In the genomic region with DNA sequence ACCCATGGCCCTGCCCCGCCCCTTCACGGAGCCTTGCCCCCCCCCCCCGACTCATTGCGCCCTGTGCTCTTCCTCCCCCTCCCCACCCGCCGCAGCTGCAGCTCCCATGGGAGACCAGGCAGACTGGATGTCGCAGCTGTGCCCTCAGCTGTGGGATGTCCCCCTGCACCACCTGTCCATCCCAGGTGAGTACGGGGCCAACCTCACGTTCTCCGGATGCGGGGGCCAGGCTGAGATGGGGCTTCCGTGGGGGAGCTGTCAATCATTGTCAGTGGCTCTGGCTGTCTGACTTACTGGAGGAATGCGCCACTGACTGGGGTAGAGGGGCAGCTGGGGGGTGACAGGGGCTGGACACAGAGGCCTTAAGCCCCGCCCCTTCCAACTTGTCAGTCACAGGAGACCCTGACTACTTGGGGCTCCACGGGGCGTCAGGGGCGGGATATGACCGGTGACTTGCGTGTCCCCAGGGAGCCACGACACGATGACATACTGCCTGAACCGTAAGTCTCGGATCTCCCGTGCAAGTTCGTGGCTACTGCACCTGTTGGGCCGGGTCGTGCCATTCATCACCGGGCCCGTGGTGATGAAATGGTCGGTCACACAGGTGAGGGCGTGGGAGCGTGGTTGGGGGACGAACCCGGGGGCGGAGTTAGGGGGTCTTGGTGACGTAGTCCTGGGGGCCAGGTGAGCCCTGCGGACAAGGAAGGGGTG, we compare ENCODE assay signal across 8 mouse cellular contexts. TPM values are rescaled to one million over a fixed set of nuclear protein-coding genes. Genes with fewer than 3 reads are reported as not detected.
A peak's percentile ranks its signal among the peaks of the same experiment; 100 is the strongest.
DNase-seq lines count a peak whose midpoint lies in the region; ATAC-seq lines count a peak whose summit lies in the region.

No protein-coding gene starts in this region.

- peak overlapping the region; percentile 77 for H3K4me2 ChIP-seq in heart, embryonic 11.5 days
- peak overlapping the region; percentile 64 for H3K4me2 ChIP-seq in forebrain, embryonic 14.5 days (ENCODE audit: low read length)
- H3K4me2 ChIP-seq in kidney, embryonic 15.5 days = peak overlapping the region; percentile 87
- H3K4me2 ChIP-seq in liver, embryonic 15.5 days = peak overlapping the region; percentile 63

- H3K4me1 ChIP-seq in heart, embryonic 11.5 days (ENCODE audit: control insufficient read depth, insufficient read depth, low read length) = peaks cover 7% of the 10 kb centered on the region
- H3K4me1 ChIP-seq in forebrain, embryonic 14.5 days (ENCODE audit: control insufficient read depth, insufficient read depth, low read length) = peaks cover 10% of the 10 kb centered on the region
- H3K4me1 ChIP-seq in kidney, embryonic 15.5 days = peaks cover 28% of the 10 kb centered on the region
- peaks cover 20% of the 10 kb centered on the region for H3K4me1 ChIP-seq in liver, embryonic 15.5 days (replicated peaks)

- peaks cover 7% of the 10 kb centered on the region; the same call in 1 of the 2 replicates for H3K27me3 ChIP-seq in heart, embryonic 11.5 days (ENCODE audit: control insufficient read depth, insufficient read depth, low read length)
- no peaks in the 10 kb centered on the region for H3K27me3 ChIP-seq in forebrain, embryonic 14.5 days (replicated peaks; ENCODE audit: control insufficient read depth, insufficient read depth, low read length)
- H3K27me3 ChIP-seq in kidney, embryonic 15.5 days = peaks cover 4% of the 10 kb centered on the region; the same call in 1 of the 2 replicates
- peaks cover 26% of the 10 kb centered on the region for H3K27me3 ChIP-seq in liver, embryonic 15.5 days

- no peak overlapping the region for H3K27ac ChIP-seq in heart, embryonic 11.5 days (ENCODE audit: low read depth, low read length)
- no peak overlapping the region for H3K27ac ChIP-seq in forebrain, embryonic 14.5 days (ENCODE audit: low read depth, low read length)
- H3K27ac ChIP-seq in kidney, embryonic 15.5 days = no peak overlapping the region
- H3K27ac ChIP-seq in liver, embryonic 15.5 days (replicated peaks) = no peak overlapping the region

- intact Hi-C loops in heart, postnatal 25 days (cut with DNase I) = loop anchor here (5.0 kb wide), 1 partner anchor 76 kb away; a partner anchor contains a TSS

- no peaks in the 10 kb centered on the region for H3K9me3 ChIP-seq in heart, embryonic 11.5 days (replicated peaks; ENCODE audit: control insufficient read depth, low read length)
- H3K9me3 ChIP-seq in forebrain, embryonic 14.5 days (replicated peaks; ENCODE audit: control insufficient read depth, low read length) = no peaks in the 10 kb centered on the region
- H3K9me3 ChIP-seq in kidney, embryonic 15.5 days (replicated peaks) = no peaks in the 10 kb centered on the region
- no peaks in the 10 kb centered on the region for H3K9me3 ChIP-seq in liver, embryonic 15.5 days (replicated peaks)

- WGBS in heart, embryonic 11.5 days (ENCODE audit: insufficient replicate concordance) = 1% methylated on average over 35 of the region's 37 CpGs
- 2% methylated on average over 34 of the region's 37 CpGs for WGBS in forebrain, embryonic 14.5 days
- WGBS in kidney, embryonic 15.5 days = 2% methylated on average over 36 of the region's 37 CpGs
- under 1% methylated on average over 36 of the region's 37 CpGs for WGBS in liver, embryonic 15.5 days (ENCODE audit: insufficient replicate concordance)

- no peak for DNase-seq in heart, postnatal 25 days (ENCODE audit: low spot score)
- DNase-seq in brain, adult 2 months (ENCODE audit: low read depth, low spot score) = peak; percentile 48
- DNase-seq in forebrain, embryonic 14.5 days (ENCODE audit: low spot score) = peak; percentile 44
- DNase-seq in retina, embryonic 14.5 days (ENCODE audit: low spot score) = peak; percentile 59
- DNase-seq in ovary, postnatal 36 days (ENCODE audit: low spot score) = no peak

- H3K36me3 ChIP-seq in heart, embryonic 11.5 days (ENCODE audit: control insufficient read depth, insufficient read depth, low read length) = peaks cover 28% of the 10 kb centered on the region
- H3K36me3 ChIP-seq in forebrain, embryonic 14.5 days (ENCODE audit: control insufficient read depth, insufficient read depth, low read length) = peaks cover 35% of the 10 kb centered on the region
- H3K36me3 ChIP-seq in kidney, embryonic 15.5 days = peaks cover 38% of the 10 kb centered on the region
- peaks cover 33% of the 10 kb centered on the region for H3K36me3 ChIP-seq in liver, embryonic 15.5 days (replicated peaks)

- peak overlapping the region; percentile 34 for H3K4me3 ChIP-seq in heart, embryonic 11.5 days (ENCODE audit: low read depth, low read length)
- H3K4me3 ChIP-seq in forebrain, embryonic 14.5 days (ENCODE audit: low read depth, low read length) = peak overlapping the region; percentile 24
- peak overlapping the region; percentile 42 for H3K4me3 ChIP-seq in kidney, embryonic 15.5 days (replicated peaks)
- peak overlapping the region; percentile 33 for H3K4me3 ChIP-seq in liver, embryonic 15.5 days (replicated peaks)

- no peak overlapping the region for H3K9ac ChIP-seq in heart, embryonic 11.5 days (ENCODE audit: low read depth, low read length)
- H3K9ac ChIP-seq in forebrain, embryonic 14.5 days (ENCODE audit: low read length) = peak overlapping the region; percentile 53; the same call in 1 of the 2 replicates
- H3K9ac ChIP-seq in kidney, embryonic 15.5 days = peak overlapping the region; percentile 21; the same call in 1 of the 2 replicates
- H3K9ac ChIP-seq in liver, embryonic 15.5 days = no peak overlapping the region; the same call in 1 of the 2 replicates

- ATAC-seq in heart, embryonic 11.5 days (replicated peaks; ENCODE audit: insufficient number of reproducible peaks, low FRiP score, low TSS enrichment) = peak; percentile 4; the same call in 1 of the 2 replicates
- ATAC-seq in forebrain, embryonic 14.5 days = peak; percentile 23
- ATAC-seq in kidney, embryonic 15.5 days (replicated peaks; ENCODE audit: low FRiP score) = peak; percentile 23
- peak; percentile 20; the same call in 1 of the 2 replicates for ATAC-seq in liver, embryonic 15.5 days (ENCODE audit: insufficient read depth)

RNA-seq across cellular contexts. Expression of a gene that starts 1.3 kb away (rescaled TPM):
- polyA plus RNA-seq in heart, embryonic 11.5 days (2014; fragmentation: Nextera tagmentation; extraction: Ambion mirVana) = 0.32 and 0.33 TPM in 2 replicates
- total RNA-seq in heart, postnatal 25 days (2021) = not detected
- 0.69 and 1.1 TPM in 2 replicates for polyA plus RNA-seq in forebrain, embryonic 14.5 days (2014; fragmentation: Nextera tagmentation; extraction: Ambion mirVana)
- polyA plus RNA-seq in kidney, embryonic 15.5 days (2015; fragmentation: Nextera tagmentation; extraction: Ambion mirVana) = 1.4 and 1.6 TPM in 2 replicates
- 0.55 and 0.62 TPM in 2 replicates for polyA plus RNA-seq in liver, embryonic 15.5 days (2015; fragmentation: Nextera tagmentation; extraction: Ambion mirVana)

RNA-seq across cellular contexts. Expression of a gene that starts 6.9 kb away (rescaled TPM):
- polyA plus RNA-seq in heart, embryonic 11.5 days (2014; fragmentation: Nextera tagmentation; extraction: Ambion mirVana) = 0.24 and 1.0 TPM in 2 replicates
- not detected for total RNA-seq in heart, postnatal 25 days (2021)
- polyA plus RNA-seq in forebrain, embryonic 14.5 days (2014; fragmentation: Nextera tagmentation; extraction: Ambion mirVana) = 0.51 and 0.57 TPM in 2 replicates
- 1.5 and 2.2 TPM in 2 replicates for polyA plus RNA-seq in kidney, embryonic 15.5 days (2015; fragmentation: Nextera tagmentation; extraction: Ambion mirVana)
- 0.71 and 0.82 TPM in 2 replicates for polyA plus RNA-seq in liver, embryonic 15.5 days (2015; fragmentation: Nextera tagmentation; extraction: Ambion mirVana)

RNA-seq across cellular contexts. Expression of a gene that starts 6.9 kb away (rescaled TPM):
- polyA plus RNA-seq in heart, embryonic 11.5 days (2014; fragmentation: Nextera tagmentation; extraction: Ambion mirVana) = 18.1 and 19.8 TPM in 2 replicates
- total RNA-seq in heart, postnatal 25 days (2021) = 10 to 100 TPM; 27.6 to 31.0 TPM
- 46.5 TPM in 2 replicates for polyA plus RNA-seq in forebrain, embryonic 14.5 days (2014; fragmentation: Nextera tagmentation; extraction: Ambion mirVana)
- polyA plus RNA-seq in kidney, embryonic 15.5 days (2015; fragmentation: Nextera tagmentation; extraction: Ambion mirVana) = 32.3 and 34.9 TPM in 2 replicates
- 7.7 and 9.2 TPM in 2 replicates for polyA plus RNA-seq in liver, embryonic 15.5 days (2015; fragmentation: Nextera tagmentation; extraction: Ambion mirVana)

RNA-seq across cellular contexts. Expression of a gene that starts 8.8 kb away (rescaled TPM):
- 1.8 and 2.9 TPM in 2 replicates for polyA plus RNA-seq in heart, embryonic 11.5 days (2014; fragmentation: Nextera tagmentation; extraction: Ambion mirVana)
- 1 to 10 TPM; 2.7 to 3.1 TPM for total RNA-seq in heart, postnatal 25 days (2021)
- polyA plus RNA-seq in forebrain, embryonic 14.5 days (2014; fragmentation: Nextera tagmentation; extraction: Ambion mirVana) = 15.1 and 16.9 TPM in 2 replicates
- 3.8 and 5.7 TPM in 2 replicates for polyA plus RNA-seq in kidney, embryonic 15.5 days (2015; fragmentation: Nextera tagmentation; extraction: Ambion mirVana)
- polyA plus RNA-seq in liver, embryonic 15.5 days (2015; fragmentation: Nextera tagmentation; extraction: Ambion mirVana) = 1.0 and 1.4 TPM in 2 replicates

RNA-seq across cellular contexts. Expression of a gene that starts 28.8 kb away (rescaled TPM):
- polyA plus RNA-seq in heart, embryonic 11.5 days (2014; fragmentation: Nextera tagmentation; extraction: Ambion mirVana) = 1.7 and 3.5 TPM in 2 replicates
- total RNA-seq in heart, postnatal 25 days (2021) = 1 to 10 TPM; 1.2 to 2.6 TPM
- polyA plus RNA-seq in forebrain, embryonic 14.5 days (2014; fragmentation: Nextera tagmentation; extraction: Ambion mirVana) = 4.5 and 5.0 TPM in 2 replicates
- polyA plus RNA-seq in kidney, embryonic 15.5 days (2015; fragmentation: Nextera tagmentation; extraction: Ambion mirVana) = 6.7 and 7.6 TPM in 2 replicates
- 1.7 and 2.1 TPM in 2 replicates for polyA plus RNA-seq in liver, embryonic 15.5 days (2015; fragmentation: Nextera tagmentation; extraction: Ambion mirVana)

Comparison
In these comparisons a context has a peak if more than half of its experiments do, and no peak if none do; other contexts are left out.
1. H3K9ac ChIP-seq: peak in forebrain, embryonic 14.5 days (single experiment) and kidney, embryonic 15.5 days (single experiment); none in heart, embryonic 11.5 days (single experiment) and liver, embryonic 15.5 days (single experiment).
2. DNase-seq: peak in brain, adult 2 months (single experiment), forebrain, embryonic 14.5 days (single experiment) and retina, embryonic 14.5 days (single experiment); none in heart, postnatal 25 days (single experiment) and ovary, postnatal 36 days (single experiment).
3. Peak in every context shown above with its lines, with median percentiles within 50 percentile points of each other: ATAC-seq, H3K4me2 ChIP-seq and H3K4me3 ChIP-seq.